Mouse (Mus musculus) cortical plate, adult 2 months (tissue): ENCODE results near the gene Frmd4b.

Experiments used
- CTCF ChIP-seq: fragments of 200-500 bp; IDR thresholded peaks from 2 replicates; pipeline ENCODE4 v1.5.1; 2011; ENCODE audit warnings: mild to moderate bottlenecking, control low read depth, low read length; ENCODE audit not compliant: insufficient read depth; ENCODE audit errors: extremely low read depth
- POLR2A ChIP-seq: fragments of 200-500 bp; IDR thresholded peaks from 2 replicates; pipeline ENCODE4 v1.6.1; 2011; ENCODE audit warnings: mild to moderate bottlenecking, low read length, control low read depth; ENCODE audit not compliant: insufficient read depth; ENCODE audit errors: extremely low read depth

DNA sequence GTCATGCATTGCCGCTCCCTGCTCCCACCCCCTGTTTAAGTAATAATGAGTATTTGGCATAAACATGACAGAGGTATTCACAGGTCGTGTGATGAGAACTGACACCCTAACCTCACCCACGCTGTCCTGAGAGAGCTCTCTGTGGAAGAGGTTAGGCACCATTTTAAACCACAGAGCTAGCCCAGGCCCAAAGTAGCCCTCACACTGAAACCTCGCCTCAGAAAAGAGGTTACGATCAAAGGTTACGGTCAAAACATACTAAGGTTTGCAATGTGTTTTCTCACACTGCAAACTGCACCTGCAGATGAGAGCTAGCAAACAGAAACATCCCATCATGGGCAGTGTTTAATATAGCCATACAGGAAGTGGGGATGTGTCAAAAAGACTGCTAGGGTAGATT is 230.0 kb downstream of the Frmd4b start:
- TF ChIP-seq CTCF (no peak), POLR2A (no peak)
